Mouse (Mus musculus): ENCODE measurements at regions not wholly inside any gene's neighbourhood (a gene's known extent, or its start where the extent isn't known, plus 50 kb on each side); places are given as distances from the start of the nearest gene placed in this dataset.

GRCm38 (mm10) chr3:52187401-52187801 is 80.7 kb upstream of the Foxo1 start:
- Histone ChIP-seq H3K27me3 (ENCODE audit: control insufficient read depth, insufficient read depth, low read length) (no peaks in the 10 kb centered on the region), H3K4me2 (ENCODE audit: low read length) (no peak overlapping the region), H3K4me1 (ENCODE audit: control insufficient read depth in 2 of 2, insufficient read depth in 2 of 2, low read length in 2 of 2) (peaks cover 3 to 5% of the 10 kb centered on the region in 2 experiments; a peak in 3 of 4 replicates), H3K9ac (ENCODE audit: low read length) (no peak overlapping the region), H3K36me3 (ENCODE audit: control insufficient read depth, insufficient read depth, low read length) (no peaks in the 10 kb centered on the region), H3K9me3 (ENCODE audit: control insufficient read depth, low read length) (no peaks in the 10 kb centered on the region), H3K27ac (replicated peaks in 1 of 2; ENCODE audit: control insufficient read depth in 1 of 2, insufficient read depth in 1 of 2, low read depth in 2 of 2, low read length in 2 of 2) (no peak overlapping the region), H3K4me3 (ENCODE audit: control insufficient read depth in 1 of 2, insufficient read depth in 1 of 2, low read depth in 1 of 2, low read length in 2 of 2) (no peak overlapping the region)
- no peak for ATAC-seq (ENCODE audit: insufficient number of reproducible peaks, insufficient read depth, low FRiP score, low read depth)
- WGBS, result 55% methylated on average over 4 of the region's 4 CpGs

DNA sequence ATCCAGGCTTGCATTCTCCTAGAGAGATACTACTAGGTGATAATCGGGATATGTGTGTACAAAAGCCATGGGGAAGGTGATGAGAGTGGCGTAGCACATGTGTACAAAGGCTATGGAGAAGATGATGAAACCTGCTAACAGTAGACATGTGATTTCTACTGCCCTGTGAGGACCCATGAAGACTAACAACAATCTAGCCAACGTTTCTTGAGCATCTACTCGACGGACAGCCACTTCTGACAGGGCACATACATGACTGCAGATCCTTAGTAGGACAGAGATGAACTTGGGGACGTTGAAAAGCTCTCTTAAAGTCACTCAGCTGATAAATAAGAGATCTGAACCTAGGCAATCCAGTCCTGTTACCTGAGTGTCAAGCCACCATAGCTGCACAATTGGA is 79.8 kb upstream of the Foxo1 start:
- no peak overlapping the region for H3K27ac ChIP-seq (replicated peaks in 1 of 2; ENCODE audit: control insufficient read depth in 1 of 2, insufficient read depth in 1 of 2, low read depth in 2 of 2, low read length in 2 of 2)
- no peaks in the 10 kb centered on the region for H3K9me3 ChIP-seq (ENCODE audit: control insufficient read depth, low read length)
- no peaks in the 10 kb centered on the region for H3K27me3 ChIP-seq (ENCODE audit: control insufficient read depth, insufficient read depth, low read length)
- no peak overlapping the region for H3K4me3 ChIP-seq (ENCODE audit: control insufficient read depth in 1 of 2, insufficient read depth in 1 of 2, low read depth in 1 of 2, low read length in 2 of 2)
- H3K4me1 ChIP-seq (ENCODE audit: control insufficient read depth in 2 of 2, insufficient read depth in 2 of 2, low read length in 2 of 2), result peaks cover 3 to 12% of the 10 kb centered on the region in 2 experiments; a peak in 3 of 4 replicates
- H3K4me2 ChIP-seq (ENCODE audit: low read length), result no peak overlapping the region
- no peak overlapping the region for H3K9ac ChIP-seq (ENCODE audit: low read length)
- no peak for ATAC-seq (ENCODE audit: insufficient number of reproducible peaks, insufficient read depth, low FRiP score, low read depth)
- 80% methylated on average over 6 of the region's 6 CpGs for WGBS
- no peaks in the 10 kb centered on the region for H3K36me3 ChIP-seq (ENCODE audit: control insufficient read depth, insufficient read depth, low read length)

DNA sequence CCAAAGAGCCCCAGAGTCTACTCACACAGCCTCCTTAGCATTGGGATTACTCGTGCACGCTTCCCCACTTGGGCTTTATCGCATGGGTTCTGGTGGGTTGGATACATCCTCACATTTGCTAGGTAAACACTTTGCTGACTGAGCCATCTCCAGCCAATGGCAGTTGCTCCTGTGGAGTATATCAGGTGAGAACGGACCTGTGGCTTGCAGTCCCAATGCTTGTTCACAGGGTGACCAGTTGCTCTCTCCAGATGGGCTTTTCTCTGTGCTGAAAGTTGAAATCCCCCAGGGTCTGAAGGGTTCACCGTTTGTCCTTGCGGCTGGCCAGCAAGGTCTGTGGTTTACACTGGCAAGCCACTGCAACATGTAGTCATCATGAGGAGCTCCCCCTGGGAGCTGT is 79.1 kb upstream of the Foxo1 start:
- 74% methylated on average over 6 of the region's 6 CpGs for WGBS
- H3K9me3 ChIP-seq (ENCODE audit: control insufficient read depth, low read length), result no peaks in the 10 kb centered on the region

DNA sequence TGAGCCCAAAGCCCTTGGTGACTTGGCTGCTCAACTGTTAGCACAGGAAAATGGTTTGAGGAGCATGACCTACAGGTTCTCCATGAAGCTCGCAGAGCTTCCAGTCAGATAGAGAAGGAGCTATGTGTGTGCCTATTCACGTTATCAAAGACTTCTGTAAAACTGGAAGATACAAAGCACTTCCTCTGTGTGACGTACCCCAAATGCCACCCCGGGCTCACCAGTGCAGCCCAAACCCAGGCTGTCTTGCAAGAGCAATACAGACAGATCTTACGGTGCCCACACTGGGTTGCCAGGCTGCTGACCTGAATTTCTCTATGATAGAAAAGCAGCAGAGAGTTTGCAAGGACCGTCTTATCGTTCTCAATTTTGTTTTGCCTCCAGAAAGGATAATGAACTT is 78.1 kb upstream of the Foxo1 start:
- H3K9ac ChIP-seq (ENCODE audit: low read length), result no peak overlapping the region
- peaks cover 3 to 12% of the 10 kb centered on the region in 2 experiments; a peak in 3 of 4 replicates for H3K4me1 ChIP-seq (ENCODE audit: control insufficient read depth in 2 of 2, insufficient read depth in 2 of 2, low read length in 2 of 2)
- 67% methylated on average over 7 of the region's 7 CpGs for WGBS
- H3K27ac ChIP-seq (replicated peaks in 1 of 2; ENCODE audit: control insufficient read depth in 1 of 2, insufficient read depth in 1 of 2, low read depth in 2 of 2, low read length in 2 of 2), result no peak overlapping the region
- H3K27me3 ChIP-seq (ENCODE audit: control insufficient read depth, insufficient read depth, low read length), result no peaks in the 10 kb centered on the region
- H3K4me2 ChIP-seq (ENCODE audit: low read length), result no peak overlapping the region
- H3K9me3 ChIP-seq (ENCODE audit: control insufficient read depth, low read length), result no peaks in the 10 kb centered on the region
- H3K36me3 ChIP-seq (ENCODE audit: control insufficient read depth, insufficient read depth, low read length), result no peaks in the 10 kb centered on the region
- no peak overlapping the region for H3K4me3 ChIP-seq (ENCODE audit: control insufficient read depth in 1 of 2, insufficient read depth in 1 of 2, low read depth in 1 of 2, low read length in 2 of 2)
- no peak for ATAC-seq (ENCODE audit: insufficient number of reproducible peaks, insufficient read depth, low FRiP score, low read depth)

More for the DNA sequence above, 79.1 kb upstream of the Foxo1 start:
- Histone ChIP-seq H3K4me2 (ENCODE audit: low read length) (no peak overlapping the region), H3K4me3 (ENCODE audit: control insufficient read depth in 1 of 2, insufficient read depth in 1 of 2, low read depth in 1 of 2, low read length in 2 of 2) (no peak overlapping the region), H3K9ac (ENCODE audit: low read length) (no peak overlapping the region), H3K4me1 (ENCODE audit: control insufficient read depth in 2 of 2, insufficient read depth in 2 of 2, low read length in 2 of 2) (peaks cover 3 to 12% of the 10 kb centered on the region in 2 experiments; a peak in 3 of 4 replicates), H3K27ac (replicated peaks in 1 of 2; ENCODE audit: control insufficient read depth in 1 of 2, insufficient read depth in 1 of 2, low read depth in 2 of 2, low read length in 2 of 2) (no peak overlapping the region), H3K27me3 (ENCODE audit: control insufficient read depth, insufficient read depth, low read length) (no peaks in the 10 kb centered on the region), H3K36me3 (ENCODE audit: control insufficient read depth, insufficient read depth, low read length) (no peaks in the 10 kb centered on the region)
- no peak for ATAC-seq (ENCODE audit: insufficient number of reproducible peaks, insufficient read depth, low FRiP score, low read depth)

DNA sequence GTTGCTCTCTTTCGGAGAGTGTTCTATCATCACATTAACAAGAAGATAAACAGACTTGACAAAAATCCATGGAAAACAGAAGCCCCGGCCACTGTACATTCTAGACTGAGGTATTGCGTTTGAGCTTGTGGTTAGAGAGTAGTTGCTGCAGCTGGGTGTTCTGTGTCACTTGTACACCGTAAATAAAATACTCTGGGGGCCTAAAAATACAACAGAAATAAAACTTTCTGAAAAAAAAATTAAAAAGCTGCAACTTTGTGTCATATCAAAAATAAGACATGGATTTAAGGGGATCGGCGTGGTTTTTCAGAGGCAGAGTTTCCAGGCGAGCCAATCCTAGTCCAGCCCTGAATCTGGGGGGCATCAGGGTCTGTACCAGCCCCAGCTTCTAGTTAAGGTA is 75.1 kb upstream of the Foxo1 start:
- 0 out of 2 replicates have a peak overlapping the region, but pooled peaks have one; percentile 12 for H3K9ac ChIP-seq (ENCODE audit: low read length)
- H3K9me3 ChIP-seq (ENCODE audit: control insufficient read depth, low read length), result no peaks in the 10 kb centered on the region
- no peak for ATAC-seq (ENCODE audit: insufficient number of reproducible peaks, insufficient read depth, low FRiP score, low read depth)
- H3K27ac ChIP-seq (replicated peaks in 1 of 2; ENCODE audit: control insufficient read depth in 1 of 2, insufficient read depth in 1 of 2, low read depth in 2 of 2, low read length in 2 of 2), result no peak overlapping the region
- no peaks in the 10 kb centered on the region for H3K27me3 ChIP-seq (ENCODE audit: control insufficient read depth, insufficient read depth, low read length)
- H3K4me2 ChIP-seq (ENCODE audit: low read length), result no peak overlapping the region
- H3K4me1 ChIP-seq (ENCODE audit: control insufficient read depth in 2 of 2, insufficient read depth in 2 of 2, low read length in 2 of 2), result peaks cover 4 to 12% of the 10 kb centered on the region in 2 experiments
- WGBS, result 61% methylated on average over 7 of the region's 7 CpGs
- no peak overlapping the region for H3K4me3 ChIP-seq (ENCODE audit: control insufficient read depth in 1 of 2, insufficient read depth in 1 of 2, low read depth in 1 of 2, low read length in 2 of 2)
- no peaks in the 10 kb centered on the region for H3K36me3 ChIP-seq (ENCODE audit: control insufficient read depth, insufficient read depth, low read length)

DNA sequence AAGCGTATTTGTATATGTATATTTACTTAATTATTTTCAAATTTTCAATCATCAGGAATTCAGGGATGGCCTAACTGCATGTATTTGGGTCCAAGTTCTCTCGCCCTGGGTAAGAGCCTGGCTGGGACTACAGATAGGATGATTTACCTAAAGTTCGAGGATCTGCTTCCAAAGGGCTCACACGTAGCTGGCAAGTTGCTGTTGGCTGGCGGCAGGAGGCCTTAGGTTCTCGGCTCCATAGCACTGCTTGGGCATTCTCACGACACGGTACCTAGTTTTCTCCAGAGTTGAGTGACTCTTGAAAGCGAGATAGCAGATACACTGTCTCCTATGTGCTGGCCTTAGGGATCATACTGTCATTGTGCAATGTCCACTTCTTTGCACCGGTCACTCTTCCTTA is 73.9 kb upstream of the Foxo1 start:
- H3K36me3 ChIP-seq (ENCODE audit: control insufficient read depth, insufficient read depth, low read length), result no peaks in the 10 kb centered on the region
- H3K4me3 ChIP-seq (ENCODE audit: control insufficient read depth in 1 of 2, insufficient read depth in 1 of 2, low read depth in 1 of 2, low read length in 2 of 2), result no peak overlapping the region
- no peaks in the 10 kb centered on the region for H3K27me3 ChIP-seq (ENCODE audit: control insufficient read depth, insufficient read depth, low read length)
- H3K27ac ChIP-seq (replicated peaks in 1 of 2; ENCODE audit: control insufficient read depth in 1 of 2, insufficient read depth in 1 of 2, low read depth in 2 of 2, low read length in 2 of 2), result no peak overlapping the region
- H3K4me1 ChIP-seq (ENCODE audit: control insufficient read depth in 2 of 2, insufficient read depth in 2 of 2, low read length in 2 of 2), result peaks cover 7 to 19% of the 10 kb centered on the region in 2 experiments
- no peak overlapping the region for H3K9ac ChIP-seq (ENCODE audit: low read length)
- ATAC-seq (ENCODE audit: insufficient number of reproducible peaks, insufficient read depth, low FRiP score, low read depth), result no peak
- no peak overlapping the region for H3K4me2 ChIP-seq (ENCODE audit: low read length)
- H3K9me3 ChIP-seq (ENCODE audit: control insufficient read depth, low read length), result no peaks in the 10 kb centered on the region
- 72% methylated on average over 10 of the region's 10 CpGs for WGBS

DNA sequence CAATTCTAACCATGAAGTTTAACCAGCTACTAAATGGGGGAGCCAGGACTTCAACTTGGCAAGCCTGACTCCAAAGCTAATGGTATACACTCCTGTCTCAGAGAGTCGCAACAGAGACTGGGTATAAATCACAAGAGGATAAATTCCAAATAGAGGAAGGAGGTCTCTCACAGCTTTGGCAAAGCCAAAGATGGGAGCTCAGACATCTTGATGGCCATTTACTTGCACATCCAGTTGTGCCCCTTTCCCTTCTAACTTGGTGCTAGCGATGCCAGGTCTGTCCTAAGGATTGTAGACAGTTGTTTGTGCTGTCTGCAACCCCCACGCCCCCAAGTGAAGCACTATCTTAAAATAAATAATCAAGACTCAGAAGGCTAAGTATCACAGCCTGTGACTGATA is 72.7 kb upstream of the Foxo1 start:
- Histone ChIP-seq H3K4me2 (ENCODE audit: low read length) (peak overlapping the region; percentile 90), H3K9ac (ENCODE audit: low read length) (no peak overlapping the region; the same call in 1 of the 2 replicates), H3K27ac (replicated peaks in 1 of 2; ENCODE audit: control insufficient read depth in 1 of 2, insufficient read depth in 1 of 2, low read depth in 2 of 2, low read length in 2 of 2) (no peak overlapping the region), H3K4me3 (ENCODE audit: control insufficient read depth in 1 of 2, insufficient read depth in 1 of 2, low read depth in 1 of 2, low read length in 2 of 2) (peak overlapping the region in 1 of 2 experiments; percentile 52; a peak in 1 of 4 replicates), H3K4me1 (ENCODE audit: control insufficient read depth in 2 of 2, insufficient read depth in 2 of 2, low read length in 2 of 2) (peaks cover 10 to 25% of the 10 kb centered on the region in 2 experiments), H3K36me3 (ENCODE audit: control insufficient read depth, insufficient read depth, low read length) (no peaks in the 10 kb centered on the region), H3K9me3 (ENCODE audit: control insufficient read depth, low read length) (no peaks in the 10 kb centered on the region), H3K27me3 (ENCODE audit: control insufficient read depth, insufficient read depth, low read length) (no peaks in the 10 kb centered on the region)
- no peak for ATAC-seq (ENCODE audit: insufficient number of reproducible peaks, insufficient read depth, low FRiP score, low read depth)
- 68% methylated on average over 3 of the region's 3 CpGs for WGBS
